Comparison of ENCODE assay signal across 22 mouse cellular contexts in genomic region chr1:154730411-154730961, GRCm38 (mm10).
A peak's percentile ranks its signal among the peaks of the same experiment; 100 is the strongest.
DNase-seq lines count a peak whose midpoint lies in the region; ATAC-seq and TF ChIP-seq lines count a peak whose summit lies in the region.
"Had no signal": no experiment of that assay in that cellular context is flagged by ENCODE, and none has a peak within 500 bp of the region (broad histone marks: within the 10 kb centered on the region; RNA-seq: fewer than 3 reads in every experiment).

No protein-coding gene starts in this region.

- peak; percentile 76 for DNase-seq in forebrain, embryonic 14.5 days (ENCODE audit: low spot score)
- DNase-seq in forebrain, embryonic 10.5 days (ENCODE audit: extremely low spot score, low spot score) = no peak
- no peak for DNase-seq in layer of hippocampus, adult 2 months (ENCODE audit: low spot score in 2 of 2)
- DNase-seq in layer of hippocampus, adult 9-10 months (ENCODE audit: low spot score) = no peak
- peak; percentile 47 to 59 for DNase-seq in right cerebral cortex, postnatal 10 days (ENCODE audit: low spot score in 2 of 2)
- no peak for DNase-seq in right cerebral cortex, postnatal 36 days (ENCODE audit: low spot score in 2 of 2)
- no peak for DNase-seq in testis, postnatal 14 days (ENCODE audit: low spot score)
- DNase-seq: adrenal gland, adult 2 months; adrenal gland, postnatal 25 days; cerebellum, adult 11-12 months; cerebellum, adult 9-10 months; cerebellum, postnatal 36 days; gastrocnemius, adult 2 months; gastrocnemius, postnatal 25 days; heart, postnatal 36 days had no signal

- no peaks in the 10 kb centered on the region for H3K36me3 ChIP-seq in forebrain, embryonic 14.5 days (ENCODE audit: control insufficient read depth, insufficient read depth, low read length)
- H3K36me3 ChIP-seq in forebrain, embryonic 10.5 days (replicated peaks) = no peaks in the 10 kb centered on the region
- H3K36me3 ChIP-seq in forebrain, embryonic 16.5 days (ENCODE audit: control insufficient read depth, insufficient read depth) = no peaks in the 10 kb centered on the region
- H3K36me3 ChIP-seq: embryonic facial prominence, embryonic 13.5 days; heart, embryonic 13.5 days; hindbrain, embryonic 12.5 days had no signal

- ATAC-seq in forebrain, embryonic 14.5 days = peak; percentile 42; the same call in 1 of the 2 replicates
- ATAC-seq in forebrain, embryonic 16.5 days = peak; percentile 21
- ATAC-seq: hindbrain, embryonic 16.5 days; inflammation-experienced regulatory T-cells, adult 6 months; intestine, postnatal 0 days had no signal

- H3K4me1 ChIP-seq in forebrain, embryonic 14.5 days (ENCODE audit: control insufficient read depth, insufficient read depth, low read length) = peaks cover 6% of the 10 kb centered on the region
- peaks cover 18% of the 10 kb centered on the region for H3K4me1 ChIP-seq in forebrain, embryonic 10.5 days
- H3K4me1 ChIP-seq in forebrain, embryonic 16.5 days (replicated peaks; ENCODE audit: control insufficient read depth, insufficient read depth, low read length) = peaks cover 25% of the 10 kb centered on the region

- H3K27me3 ChIP-seq in forebrain, embryonic 14.5 days (replicated peaks; ENCODE audit: control insufficient read depth, insufficient read depth, low read length) = peaks cover 11% of the 10 kb centered on the region
- peaks cover 40% of the 10 kb centered on the region for H3K27me3 ChIP-seq in forebrain, embryonic 10.5 days (ENCODE audit: poor library complexity, severe bottlenecking)
- H3K27me3 ChIP-seq in forebrain, embryonic 16.5 days (replicated peaks; ENCODE audit: control insufficient read depth, insufficient read depth, low read length) = 0 out of 2 replicates have a peak, but pooled peaks cover 2% of the 10 kb centered on the region

- 13% methylated on average over 7 of the region's 7 CpGs for WGBS in forebrain, embryonic 14.5 days
- WGBS in forebrain, embryonic 10.5 days = 83% methylated on average over 7 of the region's 7 CpGs
- 22% methylated on average over 7 of the region's 7 CpGs for WGBS in forebrain, embryonic 16.5 days

- no peaks in the 10 kb centered on the region for H3K9me3 ChIP-seq in forebrain, embryonic 14.5 days (replicated peaks; ENCODE audit: control insufficient read depth, low read length)
- no peaks in the 10 kb centered on the region for H3K9me3 ChIP-seq in forebrain, embryonic 10.5 days
- no peaks in the 10 kb centered on the region for H3K9me3 ChIP-seq in forebrain, embryonic 16.5 days (ENCODE audit: control insufficient read depth, low read length)
- H3K9me3 ChIP-seq: embryonic facial prominence, embryonic 13.5 days; heart, embryonic 13.5 days; hindbrain, embryonic 12.5 days had no signal

- no peak overlapping the region for H3K4me2 ChIP-seq in forebrain, embryonic 14.5 days (ENCODE audit: low read length)
- H3K4me2 ChIP-seq in forebrain, embryonic 16.5 days (ENCODE audit: low read length) = no peak overlapping the region
- H3K4me2 ChIP-seq: embryonic facial prominence, embryonic 13.5 days; heart, embryonic 13.5 days; hindbrain, embryonic 12.5 days had no signal

- no peak for TF ChIP-seq CTCF in layer of hippocampus, adult 2 months (conservative IDR thresholded peaks at IDR 0.05)

- H3K9ac ChIP-seq in forebrain, embryonic 14.5 days (ENCODE audit: low read length) = no peak overlapping the region
- no peak overlapping the region for H3K9ac ChIP-seq in forebrain, embryonic 16.5 days (replicated peaks; ENCODE audit: low read depth, low read length)
- H3K9ac ChIP-seq: embryonic facial prominence, embryonic 13.5 days; heart, embryonic 13.5 days; hindbrain, embryonic 12.5 days had no signal

- H3K27ac ChIP-seq in forebrain, embryonic 14.5 days (ENCODE audit: low read depth, low read length) = no peak overlapping the region
- H3K27ac ChIP-seq in forebrain, embryonic 10.5 days = no peak overlapping the region
- peak overlapping the region; percentile 72 for H3K27ac ChIP-seq in layer of hippocampus, adult 2 months
- peak overlapping the region; percentile 65 for H3K27ac ChIP-seq in forebrain, embryonic 16.5 days (ENCODE audit: low read length)
- H3K27ac ChIP-seq: embryonic facial prominence, embryonic 13.5 days; gastrocnemius, adult 2 months; heart, embryonic 13.5 days; hindbrain, embryonic 12.5 days had no signal

- no peak overlapping the region for H3K4me3 ChIP-seq in forebrain, embryonic 14.5 days (ENCODE audit: low read depth, low read length)
- H3K4me3 ChIP-seq in forebrain, embryonic 10.5 days = no peak overlapping the region
- H3K4me3 ChIP-seq in layer of hippocampus, adult 2 months = no peak overlapping the region
- H3K4me3 ChIP-seq in forebrain, embryonic 16.5 days (replicated peaks; ENCODE audit: low read length) = no peak overlapping the region
- H3K4me3 ChIP-seq: embryonic facial prominence, embryonic 13.5 days; gastrocnemius, adult 2 months; heart, embryonic 13.5 days; hindbrain, embryonic 12.5 days had no signal

Comparison
In these comparisons a context has a peak if more than half of its experiments do, and no peak if none do; other contexts are left out.
1. DNase-seq: peak in forebrain, embryonic 14.5 days (single experiment) and right cerebral cortex, postnatal 10 days (2 of 2); none in forebrain, embryonic 10.5 days (single experiment), layer of hippocampus, adult 2 months (0 of 2), layer of hippocampus, adult 9-10 months (single experiment), right cerebral cortex, postnatal 36 days (0 of 2) and testis, postnatal 14 days (single experiment).
2. H3K27ac ChIP-seq: peak in layer of hippocampus, adult 2 months (single experiment) and forebrain, embryonic 16.5 days (single experiment); none in forebrain, embryonic 14.5 days (single experiment) and forebrain, embryonic 10.5 days (single experiment).